Mouse (Mus musculus): ENCODE measurements around the gene Retreg3.

DNA sequence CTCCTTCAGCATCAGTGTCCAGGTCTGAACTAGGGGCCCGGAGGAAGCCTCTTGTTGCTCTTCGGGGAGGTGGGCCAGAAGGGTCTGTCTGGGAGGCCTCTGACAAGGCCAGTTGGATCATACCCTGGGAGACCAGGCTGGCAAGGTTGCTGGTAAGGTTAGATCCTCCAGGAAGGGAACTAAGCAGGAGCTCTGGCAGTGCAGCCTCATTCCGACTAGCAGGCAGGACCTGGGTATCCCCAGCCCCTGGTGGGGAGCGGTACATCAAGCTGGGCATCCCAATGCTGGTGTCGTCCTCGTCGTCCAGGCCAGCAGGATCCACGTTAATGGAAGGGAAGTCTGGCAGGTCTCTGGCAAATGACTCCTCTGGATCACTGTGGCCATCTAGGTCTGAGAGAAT, 21.5 kb downstream of the Retreg3 start:
- TF ChIP-seq CTCF (IDR thresholded peaks at IDR 0.05; ENCODE audit: borderline replicate concordance, insufficient read depth, low read length) = no peak
- no peak for TF ChIP-seq POLR2A (IDR thresholded peaks at IDR 0.05; ENCODE audit: low read depth, low read length)
